Mouse (Mus musculus) monocyte, adult 5-6 weeks (primary cell): ENCODE data around the gene Gna13. TPM values are rescaled to one million over a fixed set of nuclear protein-coding genes. Genes with fewer than 3 reads are reported as not detected.

Experiments
- ATAC-seq: fragments of 153-309, 156-312 bp; replicated peaks from 2 replicates; pipeline ENCODE4 v1.8.0; 2017; ENCODE audit warnings: mild to moderate bottlenecking; ENCODE audit not compliant: low TSS enrichment, insufficient number of reproducible peaks, severe bottlenecking, poor library complexity, low FRiP score
- total RNA-seq: library from RNA; stranded (forward); fragments of 200-1000, 200-491, 200-594 nt; gene quantifications from 3 replicates; pipeline ENCODE4 v1.2.3, GENCODE M21; 2017

The Gna13 gene
- total RNA-seq, 1 experiment from 2014 or later, result 81.3 TPM

DNA sequence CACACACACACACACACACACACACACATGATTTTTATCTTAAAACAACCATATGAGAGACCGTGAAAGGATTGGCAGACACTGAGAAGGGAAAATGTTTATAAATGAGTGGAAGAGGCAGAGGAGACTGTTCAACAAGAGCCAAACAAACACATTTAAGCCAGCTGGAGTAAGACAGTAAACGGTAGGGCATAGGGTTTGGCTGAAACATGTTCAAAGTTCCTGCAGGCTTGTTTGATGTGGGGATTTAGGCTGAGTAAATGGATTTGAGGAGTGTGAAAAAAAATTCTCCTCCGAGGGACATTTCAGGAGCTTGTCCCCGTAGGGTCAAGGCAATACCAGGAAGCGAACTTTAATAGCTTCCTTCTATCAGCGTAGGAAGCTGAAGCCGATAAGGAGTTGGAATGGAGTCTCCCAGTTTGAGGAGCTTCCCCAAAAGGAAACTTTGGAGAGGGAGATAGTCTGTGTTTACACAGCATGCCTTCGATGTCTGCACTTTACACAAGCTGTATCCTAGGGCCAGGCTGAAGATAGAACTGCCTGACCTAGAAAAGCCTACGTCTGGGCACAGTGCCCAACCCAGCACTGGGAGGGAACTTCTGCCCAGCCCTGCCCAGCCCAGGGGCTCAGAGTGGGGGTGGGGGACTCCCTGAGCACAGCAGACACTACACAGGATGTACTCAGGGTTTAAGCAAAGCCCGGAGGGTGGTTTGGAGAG lies 15.2 kb upstream of the Gna13 start:
- peak; percentile 50; the same call in 1 of the 2 replicates for ATAC-seq

DNA sequence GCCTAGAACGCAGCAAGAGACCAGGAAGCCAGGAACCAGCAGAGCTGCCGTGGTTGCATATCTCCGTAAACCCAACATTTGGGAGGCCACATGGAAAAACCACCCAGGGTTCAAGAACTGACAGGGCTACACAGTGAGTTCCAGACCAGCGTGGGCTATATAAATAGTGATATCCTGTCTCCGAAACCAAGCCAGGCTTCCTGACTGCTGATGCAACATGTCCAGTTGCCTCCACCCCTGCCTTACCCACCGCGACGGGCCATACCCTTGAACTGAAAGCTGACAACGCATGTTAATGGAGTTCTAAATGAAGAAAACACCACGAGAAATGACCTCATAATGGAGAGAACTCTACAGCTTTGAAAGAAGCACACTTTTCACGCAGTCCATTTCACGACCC lies 14.2 kb upstream of the Gna13 start:
- ATAC-seq, result no peak

DNA sequence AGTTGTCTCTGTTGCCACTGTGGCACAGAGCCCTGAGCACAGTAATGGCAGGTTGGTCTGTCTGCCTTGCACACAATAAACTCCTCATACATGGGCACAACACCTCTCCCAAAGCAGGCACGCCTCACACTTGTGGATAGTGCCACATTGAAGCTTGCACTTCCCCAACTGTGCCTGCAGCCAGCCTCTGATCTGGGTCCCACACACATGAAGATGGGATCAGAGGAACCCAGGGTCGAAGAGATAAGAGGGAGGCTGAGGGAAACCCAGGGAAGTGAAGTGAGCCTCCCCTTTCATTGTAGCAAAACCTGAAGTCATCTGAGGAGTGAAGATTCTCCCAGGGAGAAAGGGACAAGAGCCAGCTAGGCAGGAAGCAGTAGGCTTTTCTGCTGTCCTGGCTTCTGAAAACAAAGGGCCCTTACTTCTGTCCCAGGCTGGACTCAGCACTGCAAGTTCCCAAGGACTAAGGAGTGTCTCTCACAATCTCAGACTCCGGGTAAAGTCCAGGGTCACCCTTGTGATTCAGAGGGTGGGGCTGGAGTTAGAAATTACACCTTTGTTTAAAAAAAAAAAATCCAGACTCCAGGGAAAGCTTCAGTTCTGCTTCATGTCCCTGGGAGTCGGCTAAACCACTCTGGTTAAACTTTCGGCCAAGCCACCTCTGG lies 12.8 kb upstream of the Gna13 start:
- no peak for ATAC-seq

DNA sequence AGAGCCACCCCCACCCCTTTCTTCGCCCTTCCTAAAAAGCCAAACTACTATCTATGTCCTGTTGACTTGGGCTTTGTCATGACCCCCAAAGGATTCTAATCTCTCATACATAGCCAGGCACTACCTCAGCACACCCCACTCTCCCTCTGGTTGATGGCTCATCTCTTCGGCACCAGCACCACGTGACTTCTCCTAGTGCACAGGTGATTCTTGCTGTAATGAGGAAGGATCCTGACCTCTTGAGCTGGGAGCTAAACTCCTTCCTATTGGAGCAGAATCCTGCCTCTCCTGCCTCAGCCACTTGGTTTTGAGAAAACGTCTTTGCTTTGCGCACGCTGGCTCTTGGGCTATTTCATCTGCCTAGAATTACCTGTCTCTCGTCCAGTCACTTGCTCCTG lies 12.3 kb upstream of the Gna13 start:
- ATAC-seq, result no peak

DNA sequence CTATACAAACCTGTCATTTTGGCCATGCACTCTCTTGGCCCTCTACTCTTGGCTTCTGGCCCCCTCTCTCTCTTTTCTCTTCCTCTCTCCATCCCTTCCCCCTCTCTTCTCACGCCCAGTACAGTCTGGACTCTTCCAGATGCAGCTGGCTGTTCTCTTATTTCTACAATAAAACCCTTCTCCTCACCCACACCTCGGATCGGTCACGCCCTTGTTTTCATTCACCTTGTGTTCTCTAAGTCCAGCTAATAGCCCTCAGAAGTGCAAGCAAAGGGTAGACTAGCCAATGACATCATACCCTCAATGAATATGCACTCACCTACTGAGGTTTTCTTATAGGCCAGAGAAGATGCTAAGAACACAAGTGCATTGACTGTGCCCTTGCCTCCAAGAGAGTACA lies 11.1 kb upstream of the Gna13 start:
- no peak for ATAC-seq

DNA sequence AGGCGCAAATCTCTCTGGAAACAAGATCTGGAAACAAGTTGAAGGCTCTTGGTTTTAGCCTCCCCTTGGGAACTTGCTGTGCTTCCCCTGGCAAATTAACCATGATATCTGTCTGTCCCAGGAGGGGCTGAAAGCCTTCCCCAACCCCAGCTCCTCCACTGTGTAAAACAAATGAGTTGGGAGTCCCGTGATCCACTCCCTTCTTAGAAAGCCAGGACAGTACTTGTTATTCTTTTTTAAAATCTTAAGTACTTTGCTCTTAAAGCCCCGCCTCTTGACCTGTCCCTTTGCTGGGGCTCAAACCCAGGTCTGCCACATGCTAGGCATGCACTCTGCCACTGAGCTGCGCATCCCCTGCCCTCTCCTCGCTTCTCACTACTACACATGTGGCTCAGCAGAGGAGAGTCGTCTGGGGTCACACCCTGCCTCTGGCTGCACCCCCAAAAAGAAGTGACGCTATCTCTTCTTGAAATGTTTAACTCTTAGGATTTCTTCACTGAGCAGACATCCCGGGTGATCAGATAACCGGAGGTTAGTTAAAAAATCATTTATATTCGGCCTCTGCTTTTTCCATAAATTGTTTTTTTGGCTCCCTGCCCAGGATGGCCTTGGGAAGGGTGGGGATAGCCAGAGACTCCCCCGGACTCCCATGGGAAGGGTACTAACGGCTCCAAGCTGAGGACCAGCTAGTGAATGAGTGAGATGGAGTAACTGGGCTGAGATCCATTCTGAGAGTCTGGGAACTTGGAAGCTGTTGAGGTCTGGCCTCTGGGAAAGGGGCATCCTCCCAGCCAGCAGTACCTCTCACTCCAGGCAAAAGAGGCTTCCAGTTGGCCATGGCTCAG lies 9.0 kb upstream of the Gna13 start:
- no peak for ATAC-seq

DNA sequence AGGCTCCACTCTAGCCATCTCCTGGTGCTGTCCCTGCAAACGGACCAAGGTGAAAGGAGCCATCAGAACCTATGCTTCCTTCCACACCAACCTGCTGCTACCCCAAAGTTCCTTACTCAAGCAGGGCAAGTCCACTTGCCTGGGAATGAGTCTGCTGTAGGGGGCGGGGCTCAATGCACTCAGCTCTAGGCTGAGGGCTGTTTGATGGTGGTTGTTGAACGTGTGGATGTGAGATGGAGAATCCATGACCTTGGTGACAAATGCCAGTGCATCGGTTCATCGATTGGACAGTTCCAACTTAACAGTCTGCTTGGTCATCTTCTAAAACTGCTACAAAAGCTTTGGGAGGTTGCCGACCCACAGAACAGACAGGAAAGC lies 8.4 kb upstream of the Gna13 start:
- no peak for ATAC-seq

DNA sequence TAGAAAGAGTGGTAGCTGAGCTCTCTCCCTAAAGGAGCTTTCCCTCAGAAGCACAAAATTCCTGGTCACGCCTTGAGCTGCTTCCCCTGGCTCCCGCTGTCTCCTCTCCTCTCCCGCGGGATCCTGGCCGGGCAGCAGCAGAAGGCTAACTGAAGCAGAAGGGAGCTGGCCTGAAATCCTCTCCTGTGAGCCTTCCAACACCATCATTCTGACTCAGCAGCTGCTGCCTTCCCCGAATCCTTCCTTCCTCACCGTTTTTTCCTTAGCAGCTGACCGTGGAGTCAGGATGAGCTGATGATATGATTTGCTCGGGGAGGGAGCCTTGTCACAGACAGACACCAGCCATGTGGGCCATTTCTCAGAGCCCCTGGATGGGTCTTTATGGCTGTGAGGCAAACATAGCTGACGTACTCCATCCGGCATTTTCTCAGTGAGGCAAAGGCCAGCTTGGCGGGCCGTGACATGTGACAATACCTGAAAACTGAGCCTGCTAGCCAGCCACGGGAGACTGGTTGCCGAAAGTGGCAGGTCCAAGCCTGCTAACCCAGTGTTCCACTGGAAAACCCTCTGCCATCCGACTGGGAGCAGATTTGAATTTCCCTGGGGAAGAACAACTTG lies 6.8 kb upstream of the Gna13 start:
- no peak for ATAC-seq

DNA sequence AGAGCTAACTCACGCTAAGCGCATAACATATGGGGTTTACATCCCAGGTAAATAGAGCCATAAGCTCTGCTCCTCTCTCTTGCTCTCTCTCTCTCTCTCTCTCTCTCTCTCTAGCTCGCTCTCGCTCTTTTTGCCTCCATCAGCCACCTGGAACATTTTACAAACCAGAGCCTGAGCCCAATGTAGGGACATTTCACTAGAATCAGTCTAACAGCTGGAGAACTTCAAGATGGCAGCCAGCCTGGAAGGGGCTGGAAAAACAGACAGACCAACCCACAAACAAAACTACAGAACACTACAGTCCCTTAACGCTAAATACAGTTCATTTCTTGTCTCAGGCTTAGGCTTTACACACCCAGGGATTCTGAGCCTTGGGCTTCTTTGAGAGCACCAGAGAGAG lies 5.5 kb upstream of the Gna13 start:
- no peak for ATAC-seq

DNA sequence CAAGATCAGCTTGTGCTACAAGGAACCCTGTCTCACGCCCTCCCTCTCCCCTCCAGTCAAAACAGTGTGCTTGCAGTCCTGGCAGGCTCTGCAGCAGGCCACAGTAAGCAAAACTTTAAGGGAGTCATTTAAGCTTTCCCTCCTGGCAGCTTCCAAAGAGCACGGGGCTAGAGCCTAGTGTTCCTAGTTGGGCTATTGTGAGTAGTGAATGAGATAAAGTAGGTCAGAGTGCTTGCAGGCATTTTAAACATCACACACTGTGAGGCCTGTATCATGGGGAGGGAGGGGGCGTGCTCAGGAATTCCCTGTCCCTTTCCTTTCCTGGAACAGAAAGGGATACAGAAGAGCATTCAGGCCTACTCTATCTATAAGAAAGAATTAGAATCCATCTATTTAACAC lies 4.1 kb upstream of the Gna13 start:
- ATAC-seq, result no peak

DNA sequence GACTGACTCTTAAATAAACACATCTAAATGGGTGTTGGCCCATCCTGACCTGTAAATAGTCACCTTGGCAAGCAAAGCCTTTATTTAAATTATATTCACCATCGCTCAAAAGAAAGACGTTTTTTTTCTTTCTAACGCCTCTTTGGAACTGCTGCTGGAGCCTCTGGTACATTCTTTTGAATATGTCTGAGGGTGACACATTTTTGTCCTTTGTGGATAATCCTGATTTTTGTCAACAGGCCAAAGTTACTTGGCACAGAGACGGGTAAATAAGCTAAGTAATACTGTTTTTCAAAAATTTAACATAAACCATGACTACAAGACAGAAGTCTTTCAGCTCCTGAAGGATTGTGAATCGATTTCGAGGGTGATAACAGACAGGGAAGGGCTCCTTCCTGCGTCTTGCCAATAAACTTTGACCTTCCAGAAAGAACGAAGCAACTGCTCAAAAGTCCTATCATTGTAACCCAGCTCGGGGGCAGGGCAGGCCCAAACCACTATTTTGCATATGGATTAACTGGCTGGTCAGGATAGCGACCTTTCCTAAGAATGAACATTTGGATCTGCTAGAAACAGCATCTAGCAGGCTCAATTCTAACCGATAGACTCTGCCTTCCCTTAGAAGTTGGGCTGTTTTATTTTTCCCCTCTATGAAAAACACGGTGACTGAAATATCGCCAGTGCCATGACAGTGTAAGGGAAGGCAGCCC lies 3.4 kb upstream of the Gna13 start:
- ATAC-seq, result no peak

DNA sequence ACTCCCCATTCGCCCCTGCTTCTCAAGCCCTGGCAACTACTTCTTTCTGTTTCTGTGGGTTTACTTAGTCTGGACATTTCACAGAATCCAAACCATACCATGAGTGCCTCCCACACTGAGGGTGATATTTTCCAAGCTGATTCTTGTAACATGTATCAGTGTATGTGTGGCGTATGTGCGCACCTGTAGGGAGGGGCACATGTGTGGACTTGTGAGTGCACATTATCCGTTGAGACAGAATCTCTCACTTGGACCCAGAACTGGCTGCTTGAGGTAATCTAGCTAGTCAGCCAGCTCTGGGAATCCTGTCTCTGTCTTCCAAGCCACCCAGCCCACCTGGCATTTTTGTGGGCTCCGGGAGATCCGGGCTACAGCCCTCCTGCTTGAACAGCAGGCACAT lies 2.5 kb upstream of the Gna13 start:
- no peak for ATAC-seq

DNA sequence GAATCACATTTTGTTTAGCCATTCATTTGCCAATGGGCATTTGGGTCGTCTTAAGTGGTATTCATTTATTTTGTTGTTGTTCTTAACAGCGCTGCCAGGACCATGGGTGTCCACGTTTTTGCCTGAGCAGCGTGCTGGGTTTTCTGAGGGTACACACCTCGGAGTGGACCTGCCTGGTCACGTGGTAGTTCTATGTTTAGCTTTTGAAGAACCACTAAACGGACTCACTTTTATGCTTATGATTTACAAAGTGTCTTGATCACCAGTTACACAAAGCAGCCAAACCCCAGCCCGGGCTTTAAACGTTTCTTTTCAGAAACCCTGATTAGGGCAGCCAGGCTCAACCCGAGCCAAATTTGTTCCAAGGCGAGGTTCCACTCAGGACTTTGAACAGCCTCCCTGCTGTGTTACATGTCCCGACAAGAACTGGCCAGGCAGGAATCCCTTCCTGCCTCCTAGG lies 2.0 kb upstream of the Gna13 start:
- no peak for ATAC-seq

DNA sequence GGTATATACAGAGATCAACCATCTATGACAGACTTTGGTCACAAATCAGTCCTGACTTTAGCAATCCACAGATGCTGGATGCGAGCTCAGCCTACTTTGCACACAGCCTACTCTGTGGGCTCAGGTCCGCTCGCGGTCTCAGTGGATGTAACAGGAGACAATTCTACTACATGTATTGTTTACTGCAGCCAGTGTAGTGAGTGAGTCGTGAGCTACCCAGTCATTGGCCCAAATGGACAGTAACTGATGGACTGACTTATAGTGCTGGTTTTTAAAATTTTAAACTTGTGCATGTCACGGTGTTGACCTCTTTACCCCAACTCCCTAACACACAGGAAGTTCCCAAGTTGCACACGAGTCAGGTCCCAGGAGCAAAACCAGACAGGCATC lies 1.4 kb upstream of the Gna13 start:
- peak; percentile 20; the same call in 1 of the 2 replicates for ATAC-seq

DNA sequence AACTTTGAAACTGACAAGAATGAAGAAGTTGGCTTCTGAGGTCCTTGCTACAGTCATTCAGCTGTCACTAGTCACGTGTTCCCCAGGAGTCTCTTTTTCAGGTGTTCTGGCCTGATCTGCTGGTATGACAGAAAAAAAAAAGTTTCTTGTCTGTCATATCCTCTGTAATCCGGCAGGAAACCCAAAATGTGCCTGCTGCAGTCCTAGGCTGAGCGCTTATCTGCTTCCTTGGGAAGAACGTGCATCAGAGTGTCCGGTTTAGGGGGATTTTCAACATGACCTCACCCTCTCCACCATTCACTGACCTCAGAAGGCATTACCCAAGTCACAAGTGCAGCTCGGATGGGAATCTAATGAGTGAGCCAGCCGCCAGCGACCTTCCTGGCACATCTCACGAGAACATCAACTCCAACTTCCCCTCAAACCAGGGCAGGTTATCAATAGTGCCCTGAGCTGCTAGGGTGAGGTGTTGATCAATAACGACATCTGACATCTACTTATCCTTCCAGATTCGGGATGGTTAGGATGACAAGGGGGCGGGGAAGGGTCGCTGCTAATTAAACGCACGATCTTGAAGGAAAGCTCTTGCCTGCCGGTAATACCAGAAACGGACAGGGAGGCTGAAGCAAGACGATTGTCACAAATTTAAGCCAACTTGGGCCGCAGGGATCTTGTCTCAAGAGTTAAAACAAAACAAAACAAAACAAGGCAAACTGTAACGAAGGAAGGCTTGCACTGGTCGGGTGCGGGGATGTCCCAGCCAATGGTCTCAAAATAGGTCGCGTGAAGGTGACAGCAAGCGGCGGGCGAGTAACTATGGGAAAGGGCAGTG lies 784 bp upstream of the Gna13 start:
- peak; percentile 18 for ATAC-seq

DNA sequence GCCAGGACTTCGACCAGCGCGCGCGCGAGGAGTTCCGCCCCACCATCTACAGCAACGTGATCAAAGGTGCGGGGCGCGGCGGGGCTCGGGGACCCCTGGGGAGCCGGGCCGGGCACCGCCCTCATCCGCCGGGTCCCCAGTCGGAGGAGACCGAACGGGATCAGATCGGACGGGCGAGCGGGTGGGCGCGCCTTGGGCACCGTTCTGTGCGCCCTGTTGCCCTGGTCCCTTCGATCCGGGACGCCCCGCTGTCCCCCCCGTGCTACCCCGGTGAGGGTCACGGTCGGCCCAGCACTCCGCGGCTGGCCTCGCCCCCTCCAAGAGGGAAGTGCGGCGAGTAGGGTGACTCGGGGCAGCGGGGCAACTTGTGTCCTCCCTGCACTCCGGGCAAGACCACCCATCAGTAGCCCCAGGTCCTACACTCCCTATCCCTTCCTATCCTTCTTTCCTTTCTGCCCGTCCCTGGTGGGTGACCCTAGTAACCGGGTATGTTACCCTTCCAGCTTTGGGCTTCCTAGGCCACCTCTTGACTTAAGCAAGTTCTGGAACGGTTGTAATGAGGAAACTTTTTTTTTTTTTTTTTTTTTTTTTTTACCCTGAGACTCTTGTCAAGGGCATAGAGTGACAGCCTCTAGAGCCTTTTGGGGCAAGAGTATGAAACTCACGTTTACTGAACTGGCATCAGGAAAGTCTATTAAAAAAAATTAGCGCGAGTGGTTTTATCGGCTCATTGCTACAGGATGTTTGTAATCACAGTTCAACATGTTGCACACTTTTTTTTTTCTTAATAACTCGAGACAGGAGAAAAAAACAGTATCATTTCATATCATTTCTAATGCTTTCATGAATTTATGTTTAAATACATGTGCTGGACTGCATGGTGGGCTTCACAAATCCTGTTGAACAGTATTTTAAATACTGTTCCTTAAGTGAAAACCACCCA lies 831 bp downstream of the Gna13 start:
- ATAC-seq, result peak; percentile 24

DNA sequence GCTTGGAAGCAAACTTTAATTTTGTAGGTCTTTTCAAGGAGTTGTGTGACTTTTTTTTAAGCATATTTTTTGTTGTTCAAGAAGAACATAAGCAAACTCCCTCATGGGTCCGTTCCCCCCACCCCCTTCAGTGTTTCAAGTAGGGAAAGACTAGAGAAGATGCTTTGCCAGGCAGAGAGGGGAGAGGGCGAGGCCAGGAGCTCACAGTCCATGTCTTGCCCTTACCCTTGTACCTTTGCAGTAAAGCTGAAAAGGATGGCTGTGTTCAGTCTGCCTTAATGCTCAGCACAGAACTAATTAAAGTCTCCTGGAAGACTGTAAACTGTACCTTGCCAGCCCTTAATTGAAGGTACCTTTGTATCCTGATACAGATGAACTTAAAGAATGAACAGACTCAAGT lies 1.7 kb downstream of the Gna13 start:
- ATAC-seq, result no peak
